Mouse (Mus musculus) ES-E14 (cell line): ENCODE measurements at regions not wholly inside any gene's neighbourhood (a gene's known extent, or its start where the extent isn't known, plus 50 kb on each side); places are given as distances from the start of the nearest gene placed in this dataset.

ENCODE experiments used
- CHD2 ChIP-seq: IDR thresholded peaks from 2 replicates; pipeline ENCODE4 v1.6.1; 2014; ENCODE audit warnings: mild to moderate bottlenecking, low read depth, low read length, inconsistent platforms
- HCFC1 ChIP-seq: IDR thresholded peaks from 2 replicates; pipeline ENCODE4 v1.6.1; 2012; ENCODE audit warnings: low read length, inconsistent platforms, borderline replicate concordance; ENCODE audit not compliant: insufficient read depth
- MAFK ChIP-seq: IDR thresholded peaks from 2 replicates; pipeline ENCODE4 v1.6.1; 2014; ENCODE audit warnings: mild to moderate bottlenecking, low read depth, low read length, inconsistent platforms; ENCODE audit not compliant: insufficient read depth
- ZC3H11A ChIP-seq: IDR thresholded peaks from 2 replicates; pipeline ENCODE4 v1.6.1; 2012; ENCODE audit warnings: low read depth, mild to moderate bottlenecking, inconsistent platforms, low read length, borderline replicate concordance
- ZNF384 ChIP-seq: IDR thresholded peaks from 2 replicates; pipeline ENCODE4 v1.6.1; 2012; ENCODE audit warnings: low read depth, low read length, inconsistent platforms

DNA sequence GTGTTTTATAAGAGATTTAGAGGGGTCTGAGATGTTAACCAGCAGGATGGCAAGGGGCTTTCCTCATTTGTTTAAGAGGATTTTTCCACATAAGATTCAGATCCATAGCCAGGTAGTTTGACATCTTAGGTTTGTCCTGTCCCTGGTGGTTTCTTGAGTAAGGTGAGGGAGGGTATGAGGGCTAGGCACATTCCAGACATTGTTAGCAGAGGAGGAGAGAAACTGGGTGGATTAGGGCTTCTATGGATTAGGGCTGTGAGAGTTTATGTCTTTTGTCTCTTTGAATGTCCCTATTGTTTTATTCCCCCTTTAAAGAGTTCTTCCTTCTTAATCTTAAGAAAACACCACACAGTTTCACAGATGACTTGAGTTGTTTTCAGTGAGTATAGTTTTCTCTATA lies 138.6 kb upstream of the Tnfaip3 start:
- TF ChIP-seq MAFK (no peak), HCFC1 (no peak), CHD2 (no peak), ZNF384 (no peak), ZC3H11A (no peak)
